23 mouse cellular contexts compared by ENCODE assay signal in genomic region chr9:60368516-60368915, GRCm38 (mm10).
A peak's percentile ranks its signal among the peaks of the same experiment; 100 is the strongest.
DNase-seq lines count a peak whose midpoint lies in the region; ATAC-seq and TF ChIP-seq lines count a peak whose summit lies in the region.
"Had no signal": no experiment of that assay in that cellular context is flagged by ENCODE, and none has a peak within 500 bp of the region (broad histone marks: within the 10 kb centered on the region; RNA-seq: fewer than 3 reads in every experiment).

No protein-coding gene starts in this region.

- 0 out of 2 replicates have a peak, but pooled peaks have one; percentile 47 for ATAC-seq in intestine, embryonic 15.5 days
- ATAC-seq in erythroid progenitor cell, adult 5-6 weeks (replicated peaks; ENCODE audit: low FRiP score, poor library complexity, severe bottlenecking): no peak
- no peak for ATAC-seq in midbrain, embryonic 15.5 days (replicated peaks)
- ATAC-seq: activated CD4-positive, CD25-positive, alpha-beta regulatory T cell, adult 4 months; forebrain, postnatal 0 days had no signal

- TF ChIP-seq CTCF in C2C12 (IDR thresholded peaks at IDR 0.05; ENCODE audit: control insufficient read depth, insufficient read depth, insufficient read length): no peak

- no peaks in the 10 kb centered on the region for H3K79me2 ChIP-seq in C2C12 (ENCODE audit: control insufficient read depth, insufficient read depth)

- DNase-seq in lung, adult 18-20 months: peak; percentile 41 to 52
- DNase-seq in lung, postnatal 14 days: no peak
- DNase-seq in lung, postnatal 36 days: peak; percentile 50
- DNase-seq: adrenal gland, postnatal 10 days; cerebellum, adult 9-10 months; forebrain, postnatal 0 days; heart, postnatal 4 days; kidney, adult 18-20 months; kidney, postnatal 10 days; layer of hippocampus, postnatal 36 days; thymus, postnatal 36 days had no signal

- H3K4me3 ChIP-seq in C2C12 (ENCODE audit: insufficient read depth, poor library complexity, severe bottlenecking): no peak overlapping the region
- H3K4me3 ChIP-seq in intestine, embryonic 15.5 days (replicated peaks): no peak overlapping the region
- H3K4me3 ChIP-seq in midbrain, embryonic 15.5 days: no peak overlapping the region
- H3K4me3 ChIP-seq: embryonic facial prominence, embryonic 13.5 days; hindbrain, embryonic 15.5 days; layer of hippocampus, adult 2 months; limb, embryonic 13.5 days; neural tube, embryonic 12.5 days had no signal

- no peaks in the 10 kb centered on the region for H3K9me3 ChIP-seq in intestine, embryonic 15.5 days
- no peaks in the 10 kb centered on the region for H3K9me3 ChIP-seq in midbrain, embryonic 15.5 days
- H3K9me3 ChIP-seq: embryonic facial prominence, embryonic 13.5 days; G1E; hindbrain, embryonic 15.5 days; limb, embryonic 13.5 days; neural tube, embryonic 12.5 days had no signal

- WGBS in intestine, embryonic 15.5 days: 48% methylated on average over 9 of the region's 9 CpGs
- WGBS in midbrain, embryonic 15.5 days: 68% methylated on average over 9 of the region's 9 CpGs

- H3K9ac ChIP-seq in intestine, embryonic 15.5 days: no peak overlapping the region
- no peak overlapping the region for H3K9ac ChIP-seq in midbrain, embryonic 15.5 days
- H3K9ac ChIP-seq: embryonic facial prominence, embryonic 13.5 days; forebrain, postnatal 0 days; hindbrain, embryonic 15.5 days; limb, embryonic 13.5 days; neural tube, embryonic 12.5 days had no signal

- peaks cover 29% of the 10 kb centered on the region for H3K4me1 ChIP-seq in intestine, embryonic 15.5 days (replicated peaks)
- H3K4me1 ChIP-seq in midbrain, embryonic 15.5 days: peaks cover 3% of the 10 kb centered on the region; the same call in 1 of the 2 replicates
- H3K4me1 ChIP-seq: neural tube, embryonic 12.5 days had no signal

- no peak overlapping the region for H3K4me2 ChIP-seq in intestine, embryonic 15.5 days (replicated peaks)
- H3K4me2 ChIP-seq in midbrain, embryonic 15.5 days: no peak overlapping the region
- H3K4me2 ChIP-seq: embryonic facial prominence, embryonic 13.5 days; hindbrain, embryonic 15.5 days; limb, embryonic 13.5 days; midbrain, embryonic 11.5 days; neural tube, embryonic 12.5 days had no signal

- no peaks in the 10 kb centered on the region for H3K36me3 ChIP-seq in C2C12 (ENCODE audit: control insufficient read depth, insufficient read depth)
- no peaks in the 10 kb centered on the region for H3K36me3 ChIP-seq in intestine, embryonic 15.5 days
- H3K36me3 ChIP-seq in midbrain, embryonic 15.5 days (replicated peaks): no peaks in the 10 kb centered on the region
- H3K36me3 ChIP-seq: embryonic facial prominence, embryonic 13.5 days; G1E; hindbrain, embryonic 15.5 days; limb, embryonic 13.5 days; neural tube, embryonic 12.5 days had no signal

- H3K79me3 ChIP-seq in C2C12 (ENCODE audit: low read depth): no peaks in the 10 kb centered on the region

- no peaks in the 10 kb centered on the region for H3K27me3 ChIP-seq in C2C12 (ENCODE audit: control insufficient read depth, insufficient read depth, insufficient read length)
- no peaks in the 10 kb centered on the region for H3K27me3 ChIP-seq in intestine, embryonic 15.5 days (replicated peaks)
- no peaks in the 10 kb centered on the region for H3K27me3 ChIP-seq in midbrain, embryonic 15.5 days (replicated peaks)
- H3K27me3 ChIP-seq: embryonic facial prominence, embryonic 13.5 days; hindbrain, embryonic 15.5 days; neural tube, embryonic 12.5 days had no signal

- H3K27ac ChIP-seq in intestine, embryonic 15.5 days: 0 out of 2 replicates have a peak overlapping the region, but pooled peaks have one; percentile 46
- no peak overlapping the region for H3K27ac ChIP-seq in midbrain, embryonic 15.5 days
- H3K27ac ChIP-seq: embryonic facial prominence, embryonic 13.5 days; hindbrain, embryonic 15.5 days; layer of hippocampus, adult 2 months; limb, embryonic 13.5 days; neural tube, embryonic 12.5 days had no signal

- no peak overlapping the region for H3ac ChIP-seq in C2C12 (ENCODE audit: control insufficient read depth, insufficient read length, low read depth)

TF ChIP-seq in C2C12, 6 proteins besides CTCF, POLR2A, EP300 and RAD21:
- TF ChIP-seq USF1 (IDR thresholded peaks at IDR 0.05; ENCODE audit: low read depth) (no peak), MYOG (IDR thresholded peaks at IDR 0.05; ENCODE audit: control insufficient read depth, extremely low read depth, insufficient read length) (no peak), MAX (IDR thresholded peaks at IDR 0.05) (no peak), FOSL1 (IDR thresholded peaks at IDR 0.05; ENCODE audit: insufficient read depth, low read length, poor library complexity, severe bottlenecking) (no peak), MYOD1 (IDR thresholded peaks at IDR 0.05; ENCODE audit: control insufficient read depth, insufficient read length, low read depth) (no peak), CEBPB (IDR thresholded peaks at IDR 0.05; ENCODE audit: low read depth) (peak; percentile 24)
